Mouse (Mus musculus) neutrophil, adult 5-6 weeks (primary cell): ENCODE data around the gene Golt1a. TPM values are rescaled to one million over a fixed set of nuclear protein-coding genes. Genes with fewer than 3 reads are reported as not detected.

Experiments
- ATAC-seq: fragments of 151-379, 151-347 bp; 2 replicates; pipeline ENCODE4 v1.8.0; 2017; ENCODE audit warnings: mild to moderate bottlenecking, moderate TSS enrichment; ENCODE audit not compliant: insufficient number of reproducible peaks, poor library complexity, low FRiP score, severe bottlenecking; ENCODE audit errors: extremely low read depth
- total RNA-seq: library from RNA; stranded (forward); fragments of 200-1000 nt; gene quantifications from 2 replicates; pipeline ENCODE4 v1.2.3, GENCODE M21; 2017

Gene Golt1a
- total RNA-seq, 1 experiment from 2014 or later, result not detected

- no peak for ATAC-seq
These were observed 58.2 kb downstream of the Golt1a start for GRCm38 (mm10) chr1:133367606-133368488.

GRCm38 (mm10) chr1:133368644-133369043, 59.0 kb downstream of the Golt1a start:
- no peak for ATAC-seq

GRCm38 (mm10) chr1:133370352-133370751, 60.8 kb downstream of the Golt1a start:
- ATAC-seq, result no peak

GRCm38 (mm10) chr1:133371431-133371830, 61.8 kb downstream of the Golt1a start:
- ATAC-seq, result no peak

GRCm38 (mm10) chr1:133372113-133372512, 62.5 kb downstream of the Golt1a start:
- no peak for ATAC-seq

Other genes with a start within 250 kb of the Golt1a start
- 119 and 126 TPM in 2 replicates for gene Ppp1r15b, start 178.7 kb upstream of the Golt1a start, total RNA-seq
- 0.61 and 3.5 TPM in 2 replicates for gene Plekha6, start 145.6 kb upstream of the Golt1a start, total RNA-seq
- not detected in 2 replicates for gene Kiss1, start 12.1 kb downstream of the Golt1a start, total RNA-seq
- gene Ren1, start 40.7 kb downstream of the Golt1a start, total RNA-seq, result not detected in 2 replicates
- gene Etnk2, start 53.8 kb downstream of the Golt1a start, total RNA-seq, result not detected in 2 replicates
- gene Sox13, start 114.6 kb downstream of the Golt1a start, total RNA-seq, result 0.25 and 0.58 TPM in 2 replicates